Mouse (Mus musculus): ENCODE results near the gene Gm20388. TPM values are rescaled to one million over a fixed set of nuclear protein-coding genes. Genes with fewer than 3 reads are reported as not detected.

Gm20388 gene
- polyA plus RNA-seq, 1 experiment from 2014 or later: not detected

DNA sequence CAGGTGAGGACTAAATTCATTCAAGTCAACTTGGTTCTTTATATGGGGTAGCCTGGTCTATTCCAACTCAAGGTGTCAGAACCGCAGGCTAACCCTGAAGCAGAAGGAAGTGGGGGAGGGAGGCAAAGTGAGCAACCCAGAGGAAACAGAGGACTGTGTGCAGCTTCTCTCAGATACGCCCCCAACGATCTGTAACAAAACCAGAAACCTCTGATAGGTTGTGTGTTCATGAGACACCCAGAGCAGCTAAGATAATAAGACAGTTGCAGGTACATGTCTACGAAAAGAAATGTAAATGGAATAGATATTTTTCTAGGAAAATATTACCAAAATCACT, 4408.6 kb downstream of the Gm20388 start:
- H3K9ac ChIP-seq (ENCODE audit: low read length): no peak overlapping the region
- H3K27ac ChIP-seq (ENCODE audit: low read depth, low read length): no peak overlapping the region
- no peaks in the 10 kb centered on the region; the same call in 1 of the 2 replicates for H3K36me3 ChIP-seq (ENCODE audit: control insufficient read depth, insufficient read depth, low read length)
- no peaks in the 10 kb centered on the region for H3K9me3 ChIP-seq (ENCODE audit: control insufficient read depth, low read length)
- H3K27me3 ChIP-seq (ENCODE audit: control insufficient read depth, insufficient read depth, low read length): no peaks in the 10 kb centered on the region
- no peak overlapping the region for H3K4me2 ChIP-seq
- peaks cover 10% of the 10 kb centered on the region for H3K4me1 ChIP-seq (ENCODE audit: control insufficient read depth, insufficient read depth, low read length)
- ATAC-seq (ENCODE audit: low FRiP score): no peak
- DNase-seq (ENCODE audit: low spot score, missing footprints): no peak
- H3K4me3 ChIP-seq (ENCODE audit: low read depth, low read length): no peak overlapping the region
- 92% methylated on average over 4 of the region's 4 CpGs for WGBS

DNA sequence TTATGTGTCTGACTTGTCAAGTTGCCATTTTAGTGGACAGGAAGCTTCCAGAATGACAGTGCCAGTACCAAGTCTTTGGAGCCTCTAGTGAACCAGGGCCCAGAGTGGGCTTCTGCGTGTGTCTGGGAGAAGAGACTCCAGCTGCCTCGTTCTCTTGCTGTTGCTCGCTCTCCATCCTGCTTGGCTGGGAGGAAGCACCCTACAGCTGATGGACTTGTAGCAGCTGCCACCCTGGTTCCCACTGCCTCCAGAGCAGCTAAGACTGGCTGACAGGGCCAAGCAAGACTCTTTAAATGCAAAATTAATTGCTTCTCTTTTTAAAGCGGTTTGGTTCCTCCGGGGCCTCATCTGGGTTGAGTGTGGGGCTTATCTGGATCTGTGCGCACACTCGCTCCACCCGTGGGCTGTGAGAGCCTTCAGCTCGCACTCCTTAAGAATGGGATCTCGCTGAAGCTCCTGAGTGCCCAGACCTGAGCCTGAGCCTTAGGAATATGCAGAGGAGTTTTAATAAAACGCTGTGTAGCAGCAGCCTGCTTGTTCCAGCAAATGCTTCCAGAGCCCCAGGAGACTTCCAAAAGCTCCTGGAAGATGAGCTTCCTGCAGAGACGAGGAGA, 4410.7 kb downstream of the Gm20388 start:
- no peak overlapping the region for H3K4me3 ChIP-seq (ENCODE audit: low read depth, low read length)
- DNase-seq (ENCODE audit: low spot score, missing footprints) (no peak), ATAC-seq (ENCODE audit: low FRiP score) (no peak)
- no peaks in the 10 kb centered on the region for H3K27me3 ChIP-seq (ENCODE audit: control insufficient read depth, insufficient read depth, low read length)
- peak overlapping the region; percentile 20; the same call in 1 of the 2 replicates for H3K27ac ChIP-seq (ENCODE audit: low read depth, low read length)
- no peaks in the 10 kb centered on the region; the same call in 1 of the 2 replicates for H3K36me3 ChIP-seq (ENCODE audit: control insufficient read depth, insufficient read depth, low read length)
- H3K9ac ChIP-seq (ENCODE audit: low read length): no peak overlapping the region
- H3K4me2 ChIP-seq: no peak overlapping the region
- no peaks in the 10 kb centered on the region for H3K9me3 ChIP-seq (ENCODE audit: control insufficient read depth, low read length)
- WGBS: 64% methylated on average over 12 of the region's 12 CpGs
- no peaks in the 10 kb centered on the region for H3K4me1 ChIP-seq (ENCODE audit: control insufficient read depth, insufficient read depth, low read length)

DNA sequence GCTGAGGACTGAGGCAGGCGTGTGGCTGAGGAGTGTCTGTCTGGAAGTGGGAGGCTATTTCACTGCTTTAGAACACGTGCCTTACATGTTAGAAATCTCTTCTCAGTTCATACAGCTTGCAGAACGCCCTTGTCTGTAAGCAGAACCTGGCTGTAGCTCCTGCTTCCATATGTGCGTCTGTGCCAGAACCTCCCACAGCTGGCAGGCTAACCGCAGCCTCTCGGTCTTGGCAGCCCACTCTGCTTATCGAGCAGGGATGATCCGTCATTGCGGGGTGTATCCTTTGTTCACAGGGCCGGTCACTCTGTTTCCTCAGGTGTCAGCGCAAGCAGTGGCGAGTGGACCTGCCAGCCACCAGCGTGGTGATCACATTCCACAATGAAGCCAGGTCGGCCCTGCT, 4412.7 kb downstream of the Gm20388 start:
- no peak overlapping the region for H3K9ac ChIP-seq (ENCODE audit: low read length)
- no peak overlapping the region for H3K27ac ChIP-seq (ENCODE audit: low read depth, low read length)
- no peaks in the 10 kb centered on the region for H3K27me3 ChIP-seq (ENCODE audit: control insufficient read depth, insufficient read depth, low read length)
- H3K4me3 ChIP-seq (ENCODE audit: low read depth, low read length): no peak overlapping the region
- no peaks in the 10 kb centered on the region for H3K9me3 ChIP-seq (ENCODE audit: control insufficient read depth, low read length)
- no peak overlapping the region for H3K4me2 ChIP-seq
- H3K4me1 ChIP-seq (ENCODE audit: control insufficient read depth, insufficient read depth, low read length): no peaks in the 10 kb centered on the region
- ATAC-seq (ENCODE audit: low FRiP score) (no peak), DNase-seq (ENCODE audit: low spot score, missing footprints) (no peak)
- peaks cover 4% of the 10 kb centered on the region for H3K36me3 ChIP-seq (ENCODE audit: control insufficient read depth, insufficient read depth, low read length)
- WGBS: 95% methylated on average over 14 of the region's 14 CpGs

- H3K4me1 ChIP-seq (ENCODE audit: control insufficient read depth, insufficient read depth, low read length): peaks cover 7% of the 10 kb centered on the region; the same call in 1 of the 2 replicates
- H3K4me3 ChIP-seq (ENCODE audit: low read depth, low read length): no peak overlapping the region
- 92% methylated on average over 7 of the region's 7 CpGs for WGBS
- no peaks in the 10 kb centered on the region for H3K27me3 ChIP-seq (ENCODE audit: control insufficient read depth, insufficient read depth, low read length)
- ATAC-seq (ENCODE audit: low FRiP score): no peak
- H3K4me2 ChIP-seq: no peak overlapping the region
- H3K9me3 ChIP-seq (ENCODE audit: control insufficient read depth, low read length): no peaks in the 10 kb centered on the region
- no peak overlapping the region for H3K27ac ChIP-seq (ENCODE audit: low read depth, low read length)
- H3K36me3 ChIP-seq (ENCODE audit: control insufficient read depth, insufficient read depth, low read length): peaks cover 10% of the 10 kb centered on the region
- H3K9ac ChIP-seq (ENCODE audit: low read length): no peak overlapping the region
- DNase-seq (ENCODE audit: low spot score, missing footprints): no peak
These were observed 4417.6 kb downstream of the Gm20388 start for GRCm38 (mm10) chr8:124328259-124328658.

DNA sequence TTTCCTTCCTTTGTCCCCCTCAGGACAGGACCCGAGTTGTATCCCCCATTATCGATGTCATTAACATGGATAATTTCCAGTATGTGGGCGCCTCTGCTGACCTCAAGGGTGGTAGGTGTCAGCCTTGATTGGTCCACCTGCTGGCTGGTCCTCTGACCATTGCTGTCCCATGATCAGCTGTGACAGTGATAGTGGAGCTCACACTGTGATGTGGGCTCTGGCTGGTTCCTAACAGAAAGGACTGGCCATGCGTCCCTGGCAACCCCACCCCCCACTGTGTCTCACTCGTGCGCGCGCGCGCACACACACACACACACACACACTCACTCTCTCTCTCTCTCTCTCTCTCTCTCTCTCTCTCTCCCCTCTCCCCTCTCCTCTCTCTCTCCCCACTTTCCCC, 4419.0 kb downstream of the Gm20388 start:
- Histone ChIP-seq H3K36me3 (ENCODE audit: control insufficient read depth, insufficient read depth, low read length) (peaks cover 13% of the 10 kb centered on the region; the same call in 1 of the 2 replicates), H3K9me3 (ENCODE audit: control insufficient read depth, low read length) (no peaks in the 10 kb centered on the region), H3K4me1 (ENCODE audit: control insufficient read depth, insufficient read depth, low read length) (peaks cover 7% of the 10 kb centered on the region; the same call in 1 of the 2 replicates), H3K27me3 (ENCODE audit: control insufficient read depth, insufficient read depth, low read length) (no peaks in the 10 kb centered on the region), H3K4me3 (ENCODE audit: low read depth, low read length) (no peak overlapping the region), H3K27ac (ENCODE audit: low read depth, low read length) (no peak overlapping the region), H3K9ac (ENCODE audit: low read length) (no peak overlapping the region), H3K4me2 (no peak overlapping the region)
- WGBS: 63% methylated on average over 10 of the region's 10 CpGs
- DNase-seq (ENCODE audit: low spot score, missing footprints) (no peak), ATAC-seq (ENCODE audit: low FRiP score) (peak; percentile 63)

DNA sequence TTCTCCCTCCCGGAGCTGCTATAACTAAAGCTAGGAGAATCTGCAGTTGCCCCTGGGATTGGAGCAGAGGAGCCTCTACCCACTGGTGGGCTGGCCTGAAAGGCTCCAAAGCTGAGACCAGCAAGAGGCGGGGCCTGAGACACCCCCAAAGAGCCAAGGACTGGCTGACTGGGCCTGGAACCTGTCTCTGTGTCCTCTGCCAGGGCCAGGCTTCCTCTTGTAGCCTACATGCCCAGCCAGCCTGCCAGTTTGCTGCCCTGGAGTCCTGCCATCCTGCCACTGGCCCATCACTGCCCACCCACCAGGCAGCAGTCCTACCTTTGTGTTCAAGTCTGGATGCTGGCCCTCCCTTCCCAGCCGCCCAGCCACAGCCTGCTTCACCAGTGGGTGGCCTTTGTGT, 4419.8 kb downstream of the Gm20388 start:
- 69% methylated on average over 2 of the region's 3 CpGs for WGBS
- H3K27ac ChIP-seq (ENCODE audit: low read depth, low read length): 0 out of 2 replicates have a peak overlapping the region, but pooled peaks have one; percentile 14
- H3K4me1 ChIP-seq (ENCODE audit: control insufficient read depth, insufficient read depth, low read length): peaks cover 7% of the 10 kb centered on the region; the same call in 1 of the 2 replicates
- H3K4me2 ChIP-seq: no peak overlapping the region
- H3K9me3 ChIP-seq (ENCODE audit: control insufficient read depth, low read length): no peaks in the 10 kb centered on the region
- ATAC-seq (ENCODE audit: low FRiP score): peak; percentile 52; the same call in 1 of the 2 replicates
- no peak overlapping the region for H3K9ac ChIP-seq (ENCODE audit: low read length)
- H3K4me3 ChIP-seq (ENCODE audit: low read depth, low read length): no peak overlapping the region
- DNase-seq (ENCODE audit: low spot score, missing footprints): no peak
- H3K36me3 ChIP-seq (ENCODE audit: control insufficient read depth, insufficient read depth, low read length): peaks cover 13% of the 10 kb centered on the region; the same call in 1 of the 2 replicates
- no peaks in the 10 kb centered on the region for H3K27me3 ChIP-seq (ENCODE audit: control insufficient read depth, insufficient read depth, low read length)

DNA sequence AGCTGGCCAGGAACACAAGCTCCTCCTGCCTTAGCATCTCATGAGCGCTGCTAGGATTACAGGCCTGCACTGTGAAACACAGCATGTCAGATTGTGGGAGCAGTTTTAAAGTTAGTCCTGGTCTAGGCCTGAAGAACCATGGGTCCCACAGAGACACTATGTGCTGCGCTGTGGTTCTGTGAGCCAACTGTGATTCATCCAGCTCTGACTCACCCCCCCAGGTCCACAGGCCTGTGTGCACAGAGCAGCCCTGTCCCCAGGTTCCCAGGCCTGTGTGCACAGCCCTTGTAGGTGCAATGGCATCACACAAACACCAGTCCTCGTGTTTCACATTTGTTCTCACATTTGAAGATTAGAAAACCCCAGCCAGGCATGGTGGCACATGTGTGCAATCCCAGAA, 4420.5 kb downstream of the Gm20388 start:
- Histone ChIP-seq H3K4me2 (no peak overlapping the region), H3K27me3 (ENCODE audit: control insufficient read depth, insufficient read depth, low read length) (no peaks in the 10 kb centered on the region), H3K9ac (ENCODE audit: low read length) (no peak overlapping the region), H3K27ac (ENCODE audit: low read depth, low read length) (no peak overlapping the region), H3K36me3 (ENCODE audit: control insufficient read depth, insufficient read depth, low read length) (peaks cover 13% of the 10 kb centered on the region; the same call in 1 of the 2 replicates), H3K9me3 (ENCODE audit: control insufficient read depth, low read length) (no peaks in the 10 kb centered on the region), H3K4me3 (ENCODE audit: low read depth, low read length) (no peak overlapping the region), H3K4me1 (ENCODE audit: control insufficient read depth, insufficient read depth, low read length) (peaks cover 7% of the 10 kb centered on the region; the same call in 1 of the 2 replicates)
- ATAC-seq (ENCODE audit: low FRiP score): no peak
- no peak for DNase-seq (ENCODE audit: low spot score, missing footprints)
- 88% methylated on average over 3 of the region's 3 CpGs for WGBS

- H3K4me2 ChIP-seq: no peak overlapping the region
- no peak for ATAC-seq (ENCODE audit: low FRiP score)
- no peak for DNase-seq (ENCODE audit: low spot score, missing footprints)
- no peaks in the 10 kb centered on the region for H3K27me3 ChIP-seq (ENCODE audit: control insufficient read depth, insufficient read depth, low read length)
- peaks cover 14% of the 10 kb centered on the region; the same call in 1 of the 2 replicates for H3K36me3 ChIP-seq (ENCODE audit: control insufficient read depth, insufficient read depth, low read length)
- no peaks in the 10 kb centered on the region for H3K9me3 ChIP-seq (ENCODE audit: control insufficient read depth, low read length)
- H3K9ac ChIP-seq (ENCODE audit: low read length): no peak overlapping the region
- no peak overlapping the region for H3K27ac ChIP-seq (ENCODE audit: low read depth, low read length)
- no peak overlapping the region for H3K4me3 ChIP-seq (ENCODE audit: low read depth, low read length)
- H3K4me1 ChIP-seq (ENCODE audit: control insufficient read depth, insufficient read depth, low read length): peaks cover 7% of the 10 kb centered on the region; the same call in 1 of the 2 replicates
- WGBS: 65% methylated on average over 11 of the region's 11 CpGs
These were observed 4421.1 kb downstream of the Gm20388 start for GRCm38 (mm10) chr8:124331706-124332105.

DNA sequence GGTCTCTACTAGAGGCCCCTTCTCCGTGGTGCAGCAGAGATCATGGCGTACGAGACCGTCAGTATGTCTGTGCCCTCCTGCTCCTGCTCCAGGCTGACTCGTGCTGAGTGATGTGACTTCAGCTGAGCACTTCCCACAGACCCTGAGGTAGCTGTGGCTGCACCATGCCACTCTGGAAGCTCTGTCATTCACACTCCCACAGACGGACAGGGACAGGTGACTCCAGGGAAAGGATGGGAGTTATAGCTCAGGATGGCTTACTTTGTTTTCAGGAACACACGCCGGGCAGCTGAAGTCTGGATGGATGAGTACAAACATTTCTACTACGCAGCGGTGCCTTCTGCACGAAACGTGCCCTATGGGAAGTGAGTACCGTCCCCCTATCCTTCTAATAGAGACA, 4425.7 kb downstream of the Gm20388 start:
- Histone ChIP-seq H3K4me3 (ENCODE audit: low read depth, low read length) (no peak overlapping the region), H3K36me3 (ENCODE audit: control insufficient read depth, insufficient read depth, low read length) (peaks cover 16% of the 10 kb centered on the region; the same call in 1 of the 2 replicates), H3K4me2 (no peak overlapping the region), H3K9ac (ENCODE audit: low read length) (no peak overlapping the region), H3K9me3 (ENCODE audit: control insufficient read depth, low read length) (no peaks in the 10 kb centered on the region), H3K4me1 (ENCODE audit: control insufficient read depth, insufficient read depth, low read length) (no peaks in the 10 kb centered on the region; the same call in 1 of the 2 replicates), H3K27ac (ENCODE audit: low read depth, low read length) (no peak overlapping the region), H3K27me3 (ENCODE audit: control insufficient read depth, insufficient read depth, low read length) (no peaks in the 10 kb centered on the region)
- ATAC-seq (ENCODE audit: low FRiP score) (no peak), DNase-seq (ENCODE audit: low spot score, missing footprints) (no peak)
- 95% methylated on average over 13 of the region's 13 CpGs for WGBS

All from midbrain, embryonic 11.5 days (tissue).